Mouse (Mus musculus) lung, embryonic 14.5 days (tissue): ENCODE measurements around the gene Tmem170b. TPM values are rescaled to one million over a fixed set of nuclear protein-coding genes. Genes with fewer than 3 reads are reported as not detected.
A peak's percentile ranks its signal among the peaks of the same experiment; 100 is the strongest.

Experiments
- ATAC-seq: fragments of 200-750 bp; cut with Nextera tagmentation; 2 replicates; pipeline ENCODE4 v1.8.0; 2017; ENCODE audit warnings: mild to moderate bottlenecking, moderate TSS enrichment, moderate library complexity; ENCODE audit not compliant: insufficient read depth
- DNase-seq: peaks from one replicate; pipeline ENCODE4 v3.0.0-alpha.2; 2015
- H3K27ac ChIP-seq: fragments of 300-500 bp; sonication (generic); 2 replicates; pipeline ENCODE4 v1.5.1; 2014; ENCODE audit warnings: low read depth, mild to moderate bottlenecking, moderate library complexity
- H3K27me3 ChIP-seq: fragments of 300-500 bp; sonication (generic); 2 replicates; pipeline ENCODE4 v1.6.1; 2014; ENCODE audit warnings: low read length, control low read depth; ENCODE audit not compliant: insufficient read depth
- H3K36me3 ChIP-seq: fragments of 300-500 bp; sonication (generic); 2 replicates; pipeline ENCODE4 v1.6.1; 2014; ENCODE audit warnings: control low read depth; ENCODE audit not compliant: insufficient read depth
- H3K4me1 ChIP-seq: fragments of 300-500 bp; sonication (generic); 2 replicates; pipeline ENCODE4 v1.6.1; 2014; ENCODE audit warnings: antibody characterized with exemption, control low read depth; ENCODE audit not compliant: insufficient read depth
- H3K4me2 ChIP-seq: fragments of 300-500 bp; sonication (generic); 2 replicates; pipeline ENCODE4 v1.6.1; 2014; ENCODE audit warnings: mild to moderate bottlenecking
- H3K4me3 ChIP-seq: fragments of 300-500 bp; sonication (generic); 2 replicates; pipeline ENCODE4 v1.5.1; 2014; ENCODE audit warnings: low read depth, low read length
- H3K9ac ChIP-seq: fragments of 300-500 bp; sonication (generic); 2 replicates; pipeline ENCODE4 v1.6.1; 2014
- H3K9me3 ChIP-seq: fragments of 300-500 bp; sonication (generic); 2 replicates; pipeline ENCODE4 v1.6.1; 2016; ENCODE audit warnings: low read depth, low read length, control low read depth
- CTCF ChIP-seq: IDR thresholded peaks from 2 replicates; pipeline ENCODE4 v1.5.1; 2016; ENCODE audit warnings: antibody characterized with exemption, low read depth
- WGBS: fragments of 180-500 bp; shearing (Covaris S2); extraction: QIAGEN DNeasy Blood & Tissue Kit; methylation state at CpG from one replicate; pipeline ENCODE4 v1.1.7; 2014; 5-methylcytosine and 5-hydroxymethylcytosine counted together
- polyA plus RNA-seq: library from polyadenylated mRNA; unstranded; fragments of >200 nt; fragmentation: Nextera tagmentation; extraction: Ambion mirVana; gene quantifications from 2 replicates; pipeline ENCODE4 v1.2.1, GENCODE M21; 2014

The Tmem170b gene
- polyA plus RNA-seq, 1 experiment from 2014 or later: 13.8 TPM

DNA sequence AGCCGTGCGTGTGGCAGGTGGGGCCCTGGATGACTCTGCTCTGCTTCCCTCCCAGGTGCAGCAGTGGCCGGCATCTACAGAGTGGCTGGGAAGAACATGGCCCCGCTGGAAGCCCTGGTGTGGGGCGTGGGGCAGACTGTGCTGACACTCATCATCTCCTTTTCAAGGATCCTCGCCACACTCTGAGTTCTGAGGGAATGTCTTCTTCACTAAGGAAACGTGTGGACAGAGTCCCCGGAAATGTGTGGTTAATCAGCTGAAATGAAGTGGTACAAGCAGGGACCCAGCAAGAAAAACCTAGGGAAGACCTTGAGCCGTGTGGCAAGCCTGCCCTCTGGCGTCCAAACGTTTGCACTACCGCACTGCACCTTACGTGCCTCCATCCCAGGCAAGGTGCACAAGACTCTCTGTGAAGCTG, 28.7 kb downstream of the Tmem170b start:
- no peaks in the 10 kb centered on the region for H3K36me3 ChIP-seq
- no peak overlapping the region for H3K4me2 ChIP-seq
- H3K9me3 ChIP-seq: no peaks in the 10 kb centered on the region
- ATAC-seq (peak; percentile 81), DNase-seq (peak; percentile 89)
- H3K27ac ChIP-seq: no peak overlapping the region
- no peak overlapping the region for H3K9ac ChIP-seq
- peak; percentile 95 for TF ChIP-seq CTCF
- H3K4me1 ChIP-seq: no peaks in the 10 kb centered on the region
- 20% methylated on average over 13 of the region's 13 CpGs for WGBS
- H3K4me3 ChIP-seq: no peak overlapping the region
- no peaks in the 10 kb centered on the region for H3K27me3 ChIP-seq

DNA sequence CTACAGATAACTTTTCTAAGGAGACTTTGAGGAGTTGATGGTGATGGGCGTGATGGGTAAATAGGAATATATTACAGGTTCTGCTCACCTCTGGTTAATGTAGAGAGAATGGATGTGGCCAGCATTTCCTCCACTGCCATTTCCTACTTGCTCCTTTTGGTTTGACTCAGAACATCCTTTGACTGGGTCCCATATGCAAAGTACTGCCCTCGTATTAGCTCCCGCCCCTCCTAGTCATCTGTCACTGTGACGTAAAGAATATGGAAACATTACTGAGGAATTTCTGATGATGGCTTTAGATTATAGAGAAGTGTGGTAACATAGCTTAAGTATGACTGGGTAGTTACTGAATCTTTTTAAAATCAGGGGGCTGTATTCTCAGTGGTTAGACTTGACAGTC, 32.4 kb downstream of the Tmem170b start:
- no peak for DNase-seq
- Histone ChIP-seq H3K36me3 (no peaks in the 10 kb centered on the region), H3K4me2 (no peak overlapping the region), H3K9ac (no peak overlapping the region), H3K9me3 (no peaks in the 10 kb centered on the region), H3K27ac (no peak overlapping the region), H3K4me1 (no peaks in the 10 kb centered on the region), H3K4me3 (no peak overlapping the region), H3K27me3 (no peaks in the 10 kb centered on the region)
- no peak for ATAC-seq
- WGBS: 77% methylated on average over 4 of the region's 4 CpGs
- TF ChIP-seq CTCF: no peak

DNA sequence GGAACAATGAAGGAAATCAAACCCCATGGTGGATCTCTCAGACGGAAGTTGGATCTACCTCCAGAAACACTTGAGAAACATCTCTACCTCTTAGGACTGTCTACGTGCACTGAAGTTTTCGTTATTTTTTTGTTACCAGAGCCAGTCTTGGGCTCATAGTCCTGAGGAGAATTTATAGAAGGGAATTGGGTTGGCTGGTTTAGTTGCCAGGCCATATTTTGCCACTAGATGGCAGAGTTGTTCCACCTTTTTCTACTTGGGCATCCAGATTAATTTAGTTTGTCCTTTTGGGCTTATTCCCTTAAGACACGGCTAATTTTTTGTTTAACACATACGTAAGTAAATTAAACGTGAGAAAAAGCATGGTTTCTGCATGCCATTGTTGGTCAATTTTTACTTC, 37.1 kb downstream of the Tmem170b start:
- no peak overlapping the region for H3K9ac ChIP-seq
- no peaks in the 10 kb centered on the region for H3K9me3 ChIP-seq
- 0 out of 2 replicates have a peak, but pooled peaks have one; percentile 3 for ATAC-seq
- no peak overlapping the region for H3K27ac ChIP-seq
- peak; percentile 91 for DNase-seq
- H3K4me1 ChIP-seq: peaks cover 19% of the 10 kb centered on the region
- WGBS: 14% methylated on average over 6 of the region's 6 CpGs
- no peaks in the 10 kb centered on the region for H3K27me3 ChIP-seq
- H3K36me3 ChIP-seq: no peaks in the 10 kb centered on the region
- H3K4me2 ChIP-seq: no peak overlapping the region
- peak; percentile 80 for TF ChIP-seq CTCF
- H3K4me3 ChIP-seq: no peak overlapping the region

DNA sequence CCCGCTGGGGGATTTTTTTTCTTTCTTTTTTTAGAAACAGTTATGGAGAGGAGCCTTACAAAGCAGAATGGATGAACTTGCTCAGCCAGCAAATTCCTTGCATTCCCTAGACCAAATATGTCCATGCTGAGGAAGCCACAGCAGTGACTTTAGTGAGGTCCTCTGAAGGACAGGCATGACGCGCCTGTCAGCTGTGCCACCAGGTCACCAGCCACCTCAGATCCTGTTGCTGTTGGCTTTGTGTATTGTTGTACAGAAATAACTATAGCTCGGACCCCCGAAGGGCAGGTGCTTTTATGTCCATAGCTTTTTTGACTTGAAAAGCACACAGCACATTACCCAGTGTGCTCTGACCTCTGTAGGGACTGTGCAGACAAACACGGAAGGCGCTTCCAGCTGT, 38.1 kb downstream of the Tmem170b start:
- Histone ChIP-seq H3K27ac (peak overlapping the region; percentile 72), H3K9me3 (no peaks in the 10 kb centered on the region), H3K9ac (no peak overlapping the region), H3K4me3 (no peak overlapping the region), H3K4me2 (no peak overlapping the region; the same call in 1 of the 2 replicates), H3K4me1 (peaks cover 19% of the 10 kb centered on the region), H3K36me3 (no peaks in the 10 kb centered on the region), H3K27me3 (no peaks in the 10 kb centered on the region)
- DNase-seq: peak; percentile 78
- ATAC-seq: peak; percentile 87; the same call in 1 of the 2 replicates
- WGBS: 23% methylated on average over 7 of the region's 7 CpGs
- TF ChIP-seq CTCF: no peak

DNA sequence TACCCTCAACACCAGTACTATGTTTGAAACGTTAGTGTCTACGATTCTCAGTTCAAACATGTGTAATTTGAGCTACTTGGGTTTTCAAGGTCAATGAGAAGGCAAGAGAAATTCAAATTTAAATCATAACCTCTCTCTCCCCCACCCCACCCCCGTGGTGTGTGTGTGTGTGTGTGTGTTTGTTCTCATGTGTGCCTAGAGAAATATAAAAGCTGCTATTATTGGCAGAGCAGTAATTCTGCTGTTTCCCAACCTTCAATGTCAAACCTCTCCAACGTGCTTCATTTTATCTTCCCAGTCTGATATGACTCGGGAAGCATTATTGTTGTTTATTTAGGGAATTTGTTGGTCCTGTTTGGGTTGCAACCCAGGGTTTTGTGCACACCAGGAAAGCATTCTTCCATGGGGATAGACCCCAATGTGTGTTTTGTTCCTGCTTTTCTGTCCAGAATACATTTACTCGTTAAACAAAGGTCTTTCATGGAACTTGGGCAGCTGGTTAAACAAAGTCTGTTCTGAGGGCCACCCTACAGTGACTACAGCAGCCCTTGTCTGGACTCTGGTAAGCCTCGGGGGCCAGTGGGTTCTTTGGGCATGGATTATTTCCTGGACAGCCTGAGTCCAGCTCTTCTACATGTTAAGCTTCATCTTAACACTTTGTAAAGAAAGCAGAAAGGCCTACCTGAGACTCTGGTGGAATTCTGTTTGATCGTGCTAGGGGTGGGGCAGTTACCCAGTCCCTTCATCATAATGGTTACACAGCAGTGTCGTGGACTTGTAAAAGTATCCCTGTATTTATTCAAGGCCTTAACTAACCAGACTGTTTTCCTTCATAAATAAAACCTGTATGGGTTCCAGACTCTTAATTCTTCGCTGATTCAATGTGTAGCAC, 39.1 kb downstream of the Tmem170b start:
- ATAC-seq: 0 out of 2 replicates have a peak, but pooled peaks have one; percentile 17
- H3K9ac ChIP-seq: no peak overlapping the region
- H3K4me3 ChIP-seq: no peak overlapping the region
- peak; percentile 40 for DNase-seq
- H3K27ac ChIP-seq: peak overlapping the region; percentile 72
- no peak for TF ChIP-seq CTCF
- H3K36me3 ChIP-seq: no peaks in the 10 kb centered on the region
- no peaks in the 10 kb centered on the region for H3K9me3 ChIP-seq
- WGBS: 42% methylated on average over 10 of the region's 10 CpGs
- no peak overlapping the region for H3K4me2 ChIP-seq
- H3K27me3 ChIP-seq: no peaks in the 10 kb centered on the region
- H3K4me1 ChIP-seq: peaks cover 19% of the 10 kb centered on the region

DNA sequence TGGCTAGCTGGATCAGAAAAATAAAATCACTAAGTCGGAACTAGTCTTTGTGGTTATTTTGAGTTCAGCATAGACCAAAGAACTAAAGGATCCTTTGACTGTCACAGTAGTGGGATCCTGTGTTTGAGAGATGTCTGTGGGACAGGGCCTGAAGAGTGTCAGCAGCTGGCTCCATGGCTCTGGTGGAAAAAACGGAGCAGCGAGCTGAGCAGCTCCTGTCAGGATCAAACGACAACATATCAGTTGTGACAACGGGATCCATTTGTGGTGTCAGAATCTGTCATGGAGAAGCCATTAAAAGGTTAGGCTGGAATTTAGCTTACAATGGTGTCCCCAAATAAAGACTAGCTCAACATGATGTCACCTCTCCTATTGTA, 39.8 kb downstream of the Tmem170b start:
- 56% methylated on average over 5 of the region's 5 CpGs for WGBS
- Histone ChIP-seq H3K36me3 (no peaks in the 10 kb centered on the region), H3K4me1 (peaks cover 19% of the 10 kb centered on the region), H3K4me2 (no peak overlapping the region), H3K27ac (peak overlapping the region; percentile 72; the same call in 1 of the 2 replicates), H3K9me3 (no peaks in the 10 kb centered on the region), H3K27me3 (no peaks in the 10 kb centered on the region), H3K4me3 (no peak overlapping the region), H3K9ac (no peak overlapping the region)
- DNase-seq (no peak), ATAC-seq (no peak)
- no peak for TF ChIP-seq CTCF

DNA sequence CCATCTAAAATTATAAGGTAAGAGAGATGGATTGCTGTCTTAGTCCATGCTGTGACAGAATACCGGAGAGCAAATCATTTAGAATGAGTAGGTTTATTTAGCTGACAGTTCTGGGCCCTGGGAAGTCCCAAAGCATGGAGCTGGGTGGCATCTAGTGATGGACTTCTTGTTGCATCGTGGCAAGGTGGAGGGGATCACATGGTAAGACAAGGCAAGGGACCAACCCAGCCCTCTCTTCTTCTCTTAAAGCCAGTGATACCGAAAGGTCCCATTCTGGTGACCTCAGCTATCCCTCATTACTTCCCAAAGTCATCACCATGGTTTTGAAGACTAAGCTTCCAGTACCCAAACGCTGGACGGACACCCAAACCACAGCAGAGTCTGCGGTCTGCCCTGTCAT, 42.3 kb downstream of the Tmem170b start:
- Histone ChIP-seq H3K9me3 (no peaks in the 10 kb centered on the region), H3K9ac (no peak overlapping the region), H3K27ac (no peak overlapping the region), H3K4me1 (peaks cover 19% of the 10 kb centered on the region), H3K27me3 (no peaks in the 10 kb centered on the region), H3K36me3 (no peaks in the 10 kb centered on the region), H3K4me2 (no peak overlapping the region), H3K4me3 (no peak overlapping the region)
- no peak for TF ChIP-seq CTCF
- DNase-seq: no peak
- ATAC-seq: no peak
- 76% methylated on average over 6 of the region's 6 CpGs for WGBS
